Mouse (Mus musculus): ENCODE results near the gene Notch3.

- TF ChIP-seq CTCF (IDR thresholded peaks at IDR 0.05; ENCODE audit: control insufficient read depth, insufficient read depth, low read length): no peak
- TF ChIP-seq POLR2A (IDR thresholded peaks at IDR 0.05; ENCODE audit: borderline replicate concordance, control insufficient read depth, low read depth, low read length): no peak
These were observed 24.4 kb downstream of the Notch3 start for GRCm38 (mm10) chr17:32142234-32142633.
